Mouse (Mus musculus): ENCODE data around the gene Srbd1.

- no peak for TF ChIP-seq CTCF (IDR thresholded peaks at IDR 0.05; ENCODE audit: borderline replicate concordance, extremely low read depth, insufficient read depth, insufficient read length)
- no peak for TF ChIP-seq POLR2A (IDR thresholded peaks at IDR 0.05; ENCODE audit: borderline replicate concordance, extremely low read depth, insufficient read depth, insufficient read length, poor library complexity, severe bottlenecking)
These were observed 21.1 kb upstream of the Srbd1 start for GRCm38 (mm10) chr17:86166051-86166566.

Measured in brain, embryonic 14.5 days (tissue).